Mouse (Mus musculus): ENCODE data around the gene Myl6.

GRCm38 (mm10) chr10:128502341-128502740, 8.4 kb upstream of the Myl6 start:
- TF ChIP-seq GATA1 (IDR thresholded peaks at IDR 0.05; ENCODE audit: borderline replicate concordance, low read length) (no peak), FLI1 (IDR thresholded peaks at IDR 0.05; ENCODE audit: low read length) (no peak)
